Mouse (Mus musculus): Measurements from ENCODE around the gene Frmd6.

GRCm38 (mm10) chr12:70795389-70795711, 30.0 kb upstream of the Frmd6 start:
- TF ChIP-seq CTCF (conservative IDR thresholded peaks at IDR 0.05 in 1 of 2, IDR thresholded peaks at IDR 0.05 in 1 of 2; ENCODE audit: low read depth in 2 of 2, low read length in 2 of 2) (no peak), POLR2A (IDR thresholded peaks at IDR 0.05; ENCODE audit: low read depth, low read length) (no peak), CHD2 (IDR thresholded peaks at IDR 0.05; ENCODE audit: low read length) (no peak), ZNF384 (IDR thresholded peaks at IDR 0.05; ENCODE audit: low read depth, low read length) (no peak), MYC (IDR thresholded peaks at IDR 0.05; ENCODE audit: low read depth, low read length) (no peak), JUND (conservative IDR thresholded peaks at IDR 0.05; ENCODE audit: low read depth, low read length) (no peak), BHLHE40 (IDR thresholded peaks at IDR 0.05; ENCODE audit: low read depth, low read length) (no peak)
